Mouse (Mus musculus): ENCODE results near the gene Ndrg3. TPM values are rescaled to one million over a fixed set of nuclear protein-coding genes. Genes with fewer than 3 reads are reported as not detected.

Gene Ndrg3
- polyA plus RNA-seq, 1 experiment: 3.3 TPM

- Histone ChIP-seq H3K4me1 (peaks cover 59% of the 10 kb centered on the region), H3K27me3 (replicated peaks) (no peaks in the 10 kb centered on the region), H3K36me3 (replicated peaks; ENCODE audit: low read length) (peaks cover 30% of the 10 kb centered on the region), H3K4me3 (replicated peaks) (peak within 1 kb of the TSS; percentile 97), H3K9me3 (no peaks in the 10 kb centered on the region)
- TF ChIP-seq FLI1 (IDR thresholded peaks at IDR 0.05; ENCODE audit: low read length) (no peak), GATA1 (IDR thresholded peaks at IDR 0.05; ENCODE audit: borderline replicate concordance, low read length) (no peak)
These were observed 14.8 kb upstream of the Ndrg3 start, which contains the start of gene Dsn1 for GRCm38 (mm10) chr2:157006511-157007233. Gene Dsn1, minus strand, starts transcription at chr2:157007154.

- H3K4me1 ChIP-seq: peaks cover 20% of the 10 kb centered on the region
- no peak for TF ChIP-seq GATA1 (IDR thresholded peaks at IDR 0.05; ENCODE audit: borderline replicate concordance, low read length)
- no peak for TF ChIP-seq FLI1 (IDR thresholded peaks at IDR 0.05; ENCODE audit: low read length)
- H3K4me3 ChIP-seq (replicated peaks): no peak overlapping the region
- H3K27me3 ChIP-seq (replicated peaks): no peaks in the 10 kb centered on the region
- H3K36me3 ChIP-seq (replicated peaks; ENCODE audit: low read length): peaks cover 69% of the 10 kb centered on the region
- H3K9me3 ChIP-seq: no peaks in the 10 kb centered on the region
These were observed 10.5 kb upstream of the Ndrg3 start for GRCm38 (mm10) chr2:157002321-157002720.

GRCm38 (mm10) chr2:156998263-156998662 is 6.4 kb upstream of the Ndrg3 start:
- no peak for TF ChIP-seq GATA1 (IDR thresholded peaks at IDR 0.05; ENCODE audit: borderline replicate concordance, low read length)
- TF ChIP-seq FLI1 (IDR thresholded peaks at IDR 0.05; ENCODE audit: low read length): no peak
- no peak overlapping the region for H3K4me3 ChIP-seq (replicated peaks)
- no peaks in the 10 kb centered on the region for H3K27me3 ChIP-seq (replicated peaks)
- H3K9me3 ChIP-seq: no peaks in the 10 kb centered on the region
- peaks cover 83% of the 10 kb centered on the region for H3K36me3 ChIP-seq (replicated peaks; ENCODE audit: low read length)
- no peaks in the 10 kb centered on the region; the same call in 1 of the 2 replicates for H3K4me1 ChIP-seq

GRCm38 (mm10) chr2:156996576-156996975 is 4.7 kb upstream of the Ndrg3 start:
- peaks cover 75% of the 10 kb centered on the region for H3K36me3 ChIP-seq (replicated peaks; ENCODE audit: low read length)
- peaks cover 8% of the 10 kb centered on the region; the same call in 1 of the 2 replicates for H3K4me1 ChIP-seq
- H3K9me3 ChIP-seq: no peaks in the 10 kb centered on the region
- no peak for TF ChIP-seq FLI1 (IDR thresholded peaks at IDR 0.05; ENCODE audit: low read length)
- no peaks in the 10 kb centered on the region for H3K27me3 ChIP-seq (replicated peaks)
- no peak overlapping the region for H3K4me3 ChIP-seq (replicated peaks)

- H3K4me1 ChIP-seq: peaks cover 45% of the 10 kb centered on the region
- peaks cover 22% of the 10 kb centered on the region for H3K36me3 ChIP-seq (replicated peaks; ENCODE audit: low read length)
- TF ChIP-seq GATA1 (IDR thresholded peaks at IDR 0.05; ENCODE audit: borderline replicate concordance, low read length) (no peak), FLI1 (IDR thresholded peaks at IDR 0.05; ENCODE audit: low read length) (no peak)
- H3K4me3 ChIP-seq (replicated peaks): peak overlapping the region; percentile 99
- H3K27me3 ChIP-seq (replicated peaks): no peaks in the 10 kb centered on the region
- H3K9me3 ChIP-seq: no peaks in the 10 kb centered on the region
These were observed 977 bp downstream of the Ndrg3 start for GRCm38 (mm10) chr2:156990727-156991431.

GRCm38 (mm10) chr2:156987316-156987715 is 4.5 kb downstream of the Ndrg3 start:
- H3K9me3 ChIP-seq: no peaks in the 10 kb centered on the region
- H3K4me1 ChIP-seq: peaks cover 57% of the 10 kb centered on the region
- H3K4me3 ChIP-seq (replicated peaks): no peak overlapping the region
- peaks cover 6% of the 10 kb centered on the region for H3K36me3 ChIP-seq (replicated peaks; ENCODE audit: low read length)
- H3K27me3 ChIP-seq (replicated peaks): no peaks in the 10 kb centered on the region
- no peak for TF ChIP-seq GATA1 (IDR thresholded peaks at IDR 0.05; ENCODE audit: borderline replicate concordance, low read length)
- no peak for TF ChIP-seq FLI1 (IDR thresholded peaks at IDR 0.05; ENCODE audit: low read length)

- no peaks in the 10 kb centered on the region for H3K27me3 ChIP-seq (replicated peaks)
- peaks cover 47% of the 10 kb centered on the region for H3K4me1 ChIP-seq
- TF ChIP-seq GATA1 (IDR thresholded peaks at IDR 0.05; ENCODE audit: borderline replicate concordance, low read length) (no peak), FLI1 (IDR thresholded peaks at IDR 0.05; ENCODE audit: low read length) (no peak)
- H3K36me3 ChIP-seq (replicated peaks; ENCODE audit: low read length): peaks cover 19% of the 10 kb centered on the region
- H3K4me3 ChIP-seq (replicated peaks): peak overlapping the region; percentile 26
- H3K9me3 ChIP-seq: no peaks in the 10 kb centered on the region
These were observed 9.0 kb downstream of the Ndrg3 start for GRCm38 (mm10) chr2:156982864-156983263.

GRCm38 (mm10) chr2:156981291-156981690 is 10.6 kb downstream of the Ndrg3 start:
- Histone ChIP-seq H3K9me3 (no peaks in the 10 kb centered on the region), H3K27me3 (replicated peaks) (no peaks in the 10 kb centered on the region), H3K36me3 (replicated peaks; ENCODE audit: low read length) (peaks cover 26% of the 10 kb centered on the region), H3K4me1 (peaks cover 53% of the 10 kb centered on the region), H3K4me3 (replicated peaks) (no peak overlapping the region)
- no peak for TF ChIP-seq FLI1 (IDR thresholded peaks at IDR 0.05; ENCODE audit: low read length)
- TF ChIP-seq GATA1 (IDR thresholded peaks at IDR 0.05; ENCODE audit: borderline replicate concordance, low read length): no peak

- peaks cover 30% of the 10 kb centered on the region for H3K36me3 ChIP-seq (replicated peaks; ENCODE audit: low read length)
- no peak overlapping the region for H3K4me3 ChIP-seq (replicated peaks)
- H3K9me3 ChIP-seq: no peaks in the 10 kb centered on the region
- peaks cover 65% of the 10 kb centered on the region for H3K4me1 ChIP-seq
- TF ChIP-seq GATA1 (IDR thresholded peaks at IDR 0.05; ENCODE audit: borderline replicate concordance, low read length) (no peak), FLI1 (IDR thresholded peaks at IDR 0.05; ENCODE audit: low read length) (no peak)
- no peaks in the 10 kb centered on the region for H3K27me3 ChIP-seq (replicated peaks)
These were observed 11.8 kb downstream of the Ndrg3 start for GRCm38 (mm10) chr2:156980059-156980458.

- TF ChIP-seq GATA1 (IDR thresholded peaks at IDR 0.05; ENCODE audit: borderline replicate concordance, low read length) (no peak), FLI1 (IDR thresholded peaks at IDR 0.05; ENCODE audit: low read length) (no peak)
- H3K4me3 ChIP-seq (replicated peaks): no peak overlapping the region
- H3K36me3 ChIP-seq (replicated peaks; ENCODE audit: low read length): peaks cover 40% of the 10 kb centered on the region
- no peaks in the 10 kb centered on the region for H3K9me3 ChIP-seq
- H3K27me3 ChIP-seq (replicated peaks): no peaks in the 10 kb centered on the region
- H3K4me1 ChIP-seq: peaks cover 77% of the 10 kb centered on the region
These were observed 15.1 kb downstream of the Ndrg3 start for GRCm38 (mm10) chr2:156976711-156977110.
